Mouse (Mus musculus) adrenal gland, adult (tissue): Measurements from ENCODE around the gene Tepsin.

Experiments used
- DNase-seq, 2 experiments: peaks; one replicate each; pipeline ENCODE4 v3.0.0; 2022 to 2023; ENCODE audit warnings: low spot score in 1 of 2; ENCODE audit not compliant: inconsistent age in 2 of 2

The Tepsin gene

DNA sequence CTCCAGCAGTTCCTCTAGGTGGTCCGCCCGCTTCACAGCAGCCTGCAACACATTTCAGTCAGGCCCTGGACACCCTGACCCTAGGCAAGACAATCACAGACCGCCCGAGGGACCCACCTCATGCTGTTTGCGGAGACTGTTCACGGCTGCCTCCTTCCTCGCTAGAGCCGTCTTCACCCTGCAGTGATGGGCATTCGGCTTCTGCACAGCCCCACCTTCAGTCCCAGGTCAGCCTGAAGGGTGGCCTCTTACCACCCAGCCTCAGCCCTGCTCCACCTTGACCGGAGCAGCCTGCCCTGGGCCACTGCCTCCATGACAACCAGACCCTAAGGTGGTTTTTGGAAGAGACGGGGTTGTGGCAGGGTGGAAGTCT, 33.9 kb downstream of the Tepsin start:
- no peak for DNase-seq

DNA sequence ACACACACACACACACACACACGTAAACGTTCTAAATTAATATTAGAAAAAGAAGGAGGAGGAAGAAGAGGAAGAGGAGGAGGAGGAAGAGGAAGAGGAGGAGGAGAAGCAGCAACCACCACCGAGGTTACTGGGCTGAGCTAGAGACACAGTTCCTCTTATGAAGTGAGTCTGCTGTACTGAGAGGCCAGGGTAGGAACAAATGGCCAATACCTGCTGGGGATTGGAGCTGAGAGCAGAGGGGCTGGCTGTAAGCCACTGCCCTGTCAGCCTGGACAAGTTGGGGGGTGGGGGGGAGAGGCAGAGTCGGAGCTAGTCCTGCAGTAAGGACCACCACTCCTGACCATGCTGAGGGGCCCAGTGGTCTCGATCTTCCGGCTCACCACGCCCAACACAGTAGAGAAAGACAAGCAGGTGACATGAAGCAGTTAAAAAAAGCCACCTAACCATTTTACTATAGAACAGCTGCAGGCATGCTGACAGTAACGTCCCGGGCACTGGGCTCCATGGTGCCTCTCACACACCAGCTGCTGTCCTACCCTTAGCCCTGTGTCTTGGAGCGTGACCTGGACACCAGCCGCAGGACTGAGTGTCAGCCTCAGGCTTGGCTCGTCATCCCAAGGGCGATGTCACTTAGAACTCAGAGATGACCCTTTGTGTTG, 34.4 kb downstream of the Tepsin start:
- no peak for DNase-seq

DNA sequence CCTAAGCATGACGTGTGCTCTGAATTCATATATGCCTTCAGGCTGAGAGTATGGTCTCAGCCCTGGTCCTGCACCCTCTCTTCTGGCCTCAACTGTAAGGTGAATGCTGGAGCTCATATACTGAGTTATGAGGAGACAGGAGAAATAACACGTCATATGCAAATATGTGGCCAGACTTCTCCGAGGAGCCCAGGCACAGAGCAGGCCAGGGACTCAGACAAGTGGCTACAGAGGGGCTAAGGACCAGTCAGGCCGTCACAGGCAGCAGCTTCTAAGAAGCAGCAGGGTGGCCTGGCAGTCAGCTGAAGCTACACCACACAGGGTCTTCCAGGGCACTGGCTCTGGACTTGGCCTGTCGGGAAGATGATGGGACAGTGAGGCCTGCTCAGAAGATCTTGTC, 35.2 kb downstream of the Tepsin start:
- no peak for DNase-seq

DNA sequence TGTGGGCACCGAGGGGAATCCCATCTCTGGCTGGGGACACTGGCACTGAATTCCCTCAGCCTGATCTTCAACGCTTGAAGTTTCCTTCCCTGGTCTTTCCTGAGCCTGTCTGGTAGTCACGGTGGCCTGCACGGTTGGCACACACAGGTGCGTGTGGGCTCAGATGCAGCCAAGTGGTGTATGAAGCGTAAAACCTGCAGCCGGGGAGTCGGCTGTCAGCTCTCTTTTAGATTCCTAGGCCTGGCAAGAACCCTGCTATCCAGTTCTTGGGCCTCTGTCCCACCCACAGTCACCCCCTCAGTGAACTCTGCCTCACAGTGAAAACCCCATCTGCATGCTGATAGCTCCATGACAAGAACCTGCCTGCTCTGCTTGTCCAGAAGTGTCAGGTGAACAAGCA, 37.9 kb downstream of the Tepsin start:
- peak in 1 of 2 experiments; percentile 43 for DNase-seq

DNA sequence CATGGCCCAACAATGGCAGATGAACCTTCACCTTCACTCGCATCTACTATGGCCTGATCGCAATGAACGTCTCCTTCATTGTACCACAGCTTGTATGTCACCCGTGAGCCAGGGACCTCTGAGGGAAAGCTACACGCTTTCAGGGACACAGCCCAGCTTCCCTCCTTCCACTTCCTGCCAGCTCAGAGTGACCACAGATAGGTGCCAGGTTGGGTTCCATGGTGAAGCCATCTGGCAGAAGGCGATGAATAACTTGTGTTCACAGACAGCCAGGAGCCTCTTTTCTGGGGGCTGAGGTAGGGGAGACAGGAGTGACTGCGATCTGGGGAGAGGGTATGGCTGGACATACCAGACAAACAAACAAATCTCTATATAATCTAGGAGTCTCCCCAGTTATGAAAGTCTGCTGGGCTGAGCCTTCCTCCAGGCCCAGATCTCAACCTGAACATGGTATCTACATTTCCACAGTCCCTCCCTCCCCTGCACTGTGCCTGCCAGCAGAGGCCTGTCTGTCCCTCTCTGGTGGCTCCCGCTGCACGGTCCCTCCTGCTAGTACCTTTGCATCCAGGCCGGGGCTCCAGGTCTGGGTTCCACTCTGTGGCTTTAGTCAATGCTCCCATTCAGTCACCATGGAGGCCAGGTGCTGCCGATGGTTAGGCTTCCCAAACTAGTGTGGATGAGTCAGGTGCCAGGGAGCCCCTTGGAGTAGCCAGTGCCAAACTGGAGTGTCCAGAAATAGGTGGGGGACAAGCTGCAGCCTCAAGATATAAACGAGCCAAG, 42.4 kb downstream of the Tepsin start:
- no peak for DNase-seq

DNA sequence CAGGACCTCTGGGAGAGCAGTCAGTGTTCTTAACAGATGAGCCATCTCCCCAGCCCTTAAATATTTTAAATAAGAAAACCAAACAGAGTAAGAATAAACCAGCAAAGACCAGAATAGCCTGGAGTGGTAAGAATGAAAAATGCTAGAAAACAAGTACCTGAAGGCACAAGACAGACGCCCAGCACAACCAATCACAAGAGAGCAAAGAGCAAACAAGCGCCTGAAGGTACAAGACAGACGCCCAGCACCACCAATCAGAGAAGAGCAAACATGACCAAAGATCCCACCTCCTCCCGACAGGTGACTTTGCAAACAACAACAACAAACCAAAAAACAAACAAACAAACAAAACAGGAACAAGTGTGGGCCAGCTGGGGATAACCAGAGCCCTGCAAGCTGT, 44.7 kb downstream of the Tepsin start:
- DNase-seq: no peak

DNA sequence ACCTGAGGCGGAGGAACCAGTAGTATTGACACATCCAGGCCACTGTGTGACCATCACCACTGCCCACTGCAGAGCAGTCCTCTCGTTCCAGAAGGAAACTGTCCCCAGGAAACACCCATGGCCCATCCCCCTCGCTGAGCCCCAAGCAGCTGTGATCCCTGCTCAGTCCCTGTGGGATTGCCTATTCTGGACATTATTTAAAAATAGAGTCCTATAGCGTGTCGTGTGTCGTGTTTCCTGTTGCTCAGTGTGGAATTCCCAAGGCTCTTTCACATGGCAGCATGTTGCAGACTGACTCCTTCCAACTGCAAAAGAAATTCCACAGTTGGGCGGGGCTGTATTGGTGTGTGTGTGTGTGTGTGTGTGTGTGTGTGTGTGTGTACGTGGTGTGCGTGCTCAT, 46.3 kb downstream of the Tepsin start:
- no peak for DNase-seq

DNA sequence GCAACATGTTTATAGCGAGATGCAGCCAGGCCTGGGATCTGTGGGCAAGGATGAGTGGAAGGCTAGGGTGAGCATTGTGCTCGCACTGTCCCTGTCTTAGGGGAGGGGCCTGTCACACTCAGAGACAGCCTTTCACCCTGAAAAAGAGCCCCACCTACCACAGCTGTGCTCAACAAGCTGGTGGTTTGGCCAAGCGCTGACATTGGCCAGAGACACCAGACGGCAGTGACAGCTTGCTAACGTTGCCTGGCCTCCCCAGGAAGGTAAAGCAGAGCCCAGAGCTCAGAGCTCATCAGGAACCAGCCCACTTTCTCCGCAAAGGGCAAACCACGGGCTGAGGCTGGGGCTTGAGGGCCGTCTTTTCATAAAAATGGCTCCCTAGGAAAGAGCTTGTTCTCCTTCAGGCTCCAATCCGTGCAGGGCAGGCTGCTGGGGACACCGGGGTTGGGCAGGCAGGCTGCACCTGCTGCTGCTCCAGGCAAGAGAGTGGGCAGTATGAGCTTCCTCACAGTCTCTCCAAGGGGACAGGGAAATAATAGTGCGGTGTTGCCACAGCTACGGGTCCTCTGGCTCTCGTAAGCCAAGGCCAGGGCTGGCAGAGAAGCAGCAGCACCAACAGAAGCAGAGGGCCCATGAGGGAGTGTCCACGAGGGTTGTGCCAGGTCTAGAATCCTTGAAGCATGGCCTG, 47.3 kb downstream of the Tepsin start:
- DNase-seq: peak; percentile 51 to 79

DNA sequence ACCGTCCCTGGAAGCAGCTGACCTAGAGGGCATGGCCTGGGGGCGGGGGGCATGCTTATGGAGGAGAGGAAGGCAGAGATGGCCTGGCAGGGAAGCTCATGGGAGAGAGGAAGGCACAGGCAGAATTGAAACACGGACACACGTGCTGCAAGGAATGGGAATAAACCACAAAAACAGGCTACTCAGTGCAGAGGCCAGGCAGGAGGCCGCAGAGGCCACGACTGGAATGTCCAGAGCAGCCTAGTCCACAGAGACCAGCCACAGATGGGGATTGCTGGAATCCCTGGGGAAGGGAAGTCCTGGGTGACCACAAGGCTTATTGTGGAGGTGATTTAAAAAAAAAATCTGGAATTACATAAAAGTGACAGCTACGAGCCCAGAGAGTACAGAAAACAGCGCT, 49.5 kb downstream of the Tepsin start:
- DNase-seq: no peak

DNA sequence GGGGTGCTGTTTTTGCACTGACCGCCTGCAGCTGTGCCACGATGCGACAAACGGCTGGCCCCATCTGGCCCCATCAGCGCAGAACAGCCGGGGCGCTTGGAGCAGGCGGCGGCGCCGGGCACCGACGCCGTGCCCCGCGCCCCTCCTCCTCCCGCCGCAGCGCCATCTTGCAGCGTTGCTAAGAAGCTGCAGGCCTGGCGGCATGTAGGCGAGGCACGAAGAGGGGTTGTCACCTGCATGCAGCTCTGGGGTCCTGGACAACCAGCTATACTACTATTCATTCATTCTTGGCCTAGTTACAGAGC, 50.3 kb downstream of the Tepsin start:
- DNase-seq: no peak

DNA sequence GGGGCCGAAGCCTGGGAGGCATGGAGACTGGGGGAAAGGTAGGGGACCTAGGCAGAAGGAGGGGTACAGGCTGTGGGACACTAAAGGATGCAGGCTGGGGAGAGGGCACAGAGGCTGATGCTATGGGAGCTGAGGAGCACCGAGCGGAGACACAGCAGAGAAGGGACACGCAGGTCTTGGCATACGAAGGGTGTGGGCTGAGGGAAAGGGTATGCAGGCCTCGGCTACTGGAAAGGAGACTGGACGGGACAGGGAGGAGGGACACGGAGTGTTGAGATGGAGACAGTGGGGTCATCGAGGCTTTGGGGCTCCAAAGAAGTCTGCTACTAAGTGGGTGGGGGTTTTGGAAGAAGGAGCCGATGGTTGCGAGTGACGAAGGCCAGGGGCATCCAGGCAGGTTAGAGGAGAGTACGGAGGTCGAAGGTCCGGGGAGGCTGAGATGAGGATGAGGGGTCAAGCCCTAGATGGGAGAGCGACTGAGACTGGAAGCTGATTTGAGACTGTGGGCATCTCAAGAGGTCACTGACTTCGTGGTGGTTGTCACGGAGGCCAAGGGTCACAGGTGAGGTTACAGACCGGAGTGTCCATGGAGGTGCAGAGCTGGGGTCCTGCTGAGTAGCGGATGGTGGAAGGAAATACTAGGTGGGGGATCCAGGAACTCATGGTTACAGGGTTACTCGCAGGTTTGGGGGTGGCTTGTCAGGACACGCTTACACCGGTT, 50.8 kb downstream of the Tepsin start:
- peak in 1 of 2 experiments; percentile 43 for DNase-seq

DNA sequence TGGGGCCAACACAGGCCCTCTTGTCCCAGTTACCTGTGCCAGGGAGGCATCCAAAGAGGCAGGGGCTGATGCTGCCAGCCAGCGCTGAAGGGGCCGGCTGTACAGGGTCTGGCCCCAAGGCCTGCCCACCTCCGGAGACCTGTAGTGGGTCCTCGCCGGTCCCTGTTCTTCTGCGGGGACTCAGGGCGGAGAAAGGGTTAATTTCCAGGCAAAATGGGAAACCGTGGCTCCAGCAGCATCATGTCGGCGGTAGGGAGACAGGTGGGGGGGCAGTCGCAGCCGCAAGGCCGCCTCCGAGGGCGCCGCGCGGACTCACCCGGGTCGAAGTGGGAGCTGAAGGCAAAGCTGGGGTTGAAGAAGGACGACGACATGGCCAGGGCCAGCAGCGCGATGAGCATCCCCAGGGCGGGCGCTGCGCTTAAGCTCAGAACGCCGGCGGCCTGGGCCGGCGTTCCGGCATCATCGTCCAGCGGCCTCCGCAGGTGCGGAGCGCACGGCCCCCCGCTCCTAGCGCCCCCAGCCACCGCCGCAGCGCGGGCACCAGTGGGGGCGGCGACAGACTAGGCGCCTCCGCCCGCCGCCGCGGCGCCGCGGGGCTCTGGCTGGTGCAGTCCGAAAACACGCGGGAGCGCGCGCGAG, 51.9 kb downstream of the Tepsin start, which contains the start of gene Aatk:
Aatk (minus strand) TSS at position 615 of the 639 bp plus-strand sequence.
- DNase-seq: peak; percentile 38 to 72

DNA sequence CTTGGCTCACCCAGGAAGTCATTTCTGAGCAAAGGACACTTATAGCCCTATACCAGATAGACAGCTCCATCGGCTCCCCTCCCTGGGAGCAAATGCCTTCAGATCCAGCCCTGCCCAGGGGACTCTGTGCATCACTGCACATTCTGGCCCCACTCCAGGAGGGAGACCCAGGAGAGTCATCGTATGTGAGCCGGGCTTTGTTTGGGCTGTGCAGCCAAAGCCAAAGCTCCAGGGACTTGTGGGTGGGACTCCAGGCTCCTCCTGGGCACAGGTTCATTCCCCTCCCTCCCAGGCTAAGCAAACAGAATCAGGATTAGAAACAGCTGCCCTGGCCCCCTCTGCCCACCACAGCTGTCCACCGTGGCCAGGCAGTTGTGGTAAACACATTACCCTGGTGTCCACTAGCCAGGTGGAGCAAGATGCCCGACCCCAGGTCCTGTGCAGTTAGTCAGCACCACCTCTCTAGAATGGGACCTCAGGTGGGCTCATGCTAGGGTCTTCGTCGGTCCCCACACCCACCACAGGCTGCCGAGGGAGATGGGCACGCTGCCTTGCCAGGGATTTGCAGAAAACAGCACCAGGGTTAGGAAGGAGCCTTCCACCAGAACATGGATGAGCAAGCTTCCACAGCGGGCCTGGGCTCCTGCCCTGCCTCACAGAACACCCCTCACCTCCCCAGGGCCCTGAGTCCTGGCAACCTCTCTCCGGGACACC, 52.5 kb downstream of the Tepsin start:
- peak in 1 of 2 experiments; percentile 47 for DNase-seq

DNA sequence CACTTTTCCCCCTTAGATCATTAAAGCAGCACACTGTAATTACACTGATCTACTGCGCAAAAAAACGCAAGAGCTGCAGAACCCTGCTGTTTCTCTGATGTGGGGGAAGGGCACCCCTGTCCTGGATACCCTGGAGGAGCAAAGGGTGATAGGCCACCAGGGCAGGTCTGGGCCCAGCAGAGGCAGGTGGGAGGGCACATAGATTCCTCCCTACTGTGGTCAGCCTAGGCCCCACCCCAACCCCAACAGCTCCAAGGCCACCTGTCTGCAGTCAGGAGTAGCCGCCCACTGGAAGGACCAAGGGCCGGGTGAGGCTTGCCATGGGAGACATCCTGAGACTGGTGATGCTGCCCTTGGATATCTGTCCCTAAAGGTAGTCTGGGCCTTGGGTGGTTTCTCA, 53.2 kb downstream of the Tepsin start:
- no peak for DNase-seq

DNA sequence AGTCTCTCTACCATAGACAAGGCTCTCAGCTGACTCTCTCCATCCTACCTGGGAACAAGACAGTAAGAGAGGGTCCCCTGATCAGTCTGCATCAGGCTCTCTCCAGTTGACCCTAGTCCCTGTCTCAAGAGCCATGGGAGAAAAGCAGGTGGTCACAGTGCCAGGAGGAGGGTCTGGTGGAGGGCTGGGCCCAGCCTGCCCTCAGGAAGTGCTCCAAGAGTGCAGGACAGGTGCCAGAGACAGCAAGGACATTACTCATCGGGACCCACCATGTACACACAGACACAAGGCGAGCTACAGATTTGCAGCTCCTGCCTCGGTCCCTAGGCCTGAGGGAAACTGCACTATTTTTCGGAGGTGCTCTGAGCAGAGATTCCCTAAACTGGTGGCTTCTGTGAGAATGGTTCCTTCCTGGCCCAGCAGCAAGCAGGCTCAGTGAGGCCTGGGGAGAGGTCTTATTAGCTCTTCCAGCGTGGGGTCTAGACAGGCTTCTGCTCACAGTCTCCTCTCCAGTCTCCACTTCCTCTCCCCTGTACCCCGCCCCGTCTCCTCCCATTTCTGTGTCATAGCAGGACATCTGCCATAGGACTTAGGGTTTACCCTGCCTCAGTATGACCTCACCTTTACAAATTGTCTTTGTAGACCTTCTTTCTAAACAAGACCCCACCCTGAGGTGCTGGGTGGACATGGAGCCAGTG, 56.2 kb downstream of the Tepsin start:
- DNase-seq: peak in 1 of 2 experiments; percentile 52

DNA sequence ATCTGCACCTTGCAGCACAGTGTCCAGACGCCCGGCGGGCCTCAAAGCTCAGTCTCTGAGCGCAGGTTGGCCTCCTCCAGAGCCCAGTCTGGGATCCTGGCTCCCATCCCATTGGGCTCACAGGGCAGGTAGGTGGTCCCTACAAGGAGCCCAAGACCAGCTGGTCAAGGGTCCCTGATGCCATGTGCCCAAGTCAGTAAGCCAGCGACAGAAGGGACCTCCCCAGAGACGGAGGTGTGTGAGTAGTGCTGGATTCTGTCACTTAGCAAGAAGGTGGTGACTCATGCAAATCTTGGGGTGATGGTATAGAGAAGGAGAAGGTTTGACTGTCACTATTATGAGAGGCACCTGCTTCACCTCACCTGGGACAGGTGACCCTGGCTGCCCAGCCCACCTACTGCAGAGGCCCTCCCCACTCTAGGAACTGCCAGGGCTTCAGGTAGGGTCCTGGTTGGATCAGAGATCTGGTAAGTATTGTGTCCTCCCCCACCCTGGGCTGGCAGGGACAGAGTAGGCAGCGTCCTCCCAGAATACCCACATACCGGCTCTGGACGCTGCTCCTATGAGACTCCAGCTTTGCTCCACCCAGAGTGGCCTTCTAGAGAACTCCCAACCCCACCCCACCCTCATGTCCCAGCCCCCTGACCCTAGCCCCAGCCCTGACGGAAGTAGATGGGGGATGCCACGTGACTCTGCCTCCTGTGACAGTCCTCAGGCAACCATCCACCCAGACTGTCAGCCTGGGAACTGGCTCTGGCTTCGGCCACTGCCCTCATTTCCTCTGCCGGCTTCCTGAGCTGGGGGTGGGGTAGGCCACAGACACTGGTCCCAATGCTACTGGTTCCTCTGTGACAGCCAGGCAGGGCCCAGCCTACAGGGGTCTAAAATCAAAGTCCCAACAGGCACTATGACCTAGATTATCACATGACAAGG, 57.1 kb downstream of the Tepsin start:
- DNase-seq: peak; percentile 81 to 87
